Comparison of ENCODE assay signal across 24 mouse cellular contexts in genomic region chr9:68687251-68687874, GRCm38 (mm10). TPM values are rescaled to one million over a fixed set of nuclear protein-coding genes. Genes with fewer than 3 reads are reported as not detected.
DNase-seq lines count a peak whose midpoint lies in the region; ATAC-seq lines count a peak whose summit lies in the region.
"Had no signal": no experiment of that assay in that cellular context is flagged by ENCODE, and none has a peak within 500 bp of the region (broad histone marks: within the 10 kb centered on the region; RNA-seq: fewer than 3 reads in every experiment).

No protein-coding gene starts in this region.

- H3K9ac ChIP-seq in hindbrain, embryonic 14.5 days = peak overlapping the region; percentile 33; the same call in 1 of the 2 replicates
- no peak overlapping the region for H3K9ac ChIP-seq in hindbrain, embryonic 11.5 days (ENCODE audit: low read depth, low read length)
- H3K9ac ChIP-seq: forebrain, embryonic 13.5 days; hindbrain, embryonic 12.5 days; kidney, embryonic 15.5 days; liver, embryonic 12.5 days; liver, postnatal 0 days; neural tube, embryonic 13.5 days had no signal

- H3K4me1 ChIP-seq in hindbrain, embryonic 14.5 days (replicated peaks; ENCODE audit: control insufficient read depth, insufficient read depth, low read length) = peaks cover 34% of the 10 kb centered on the region
- H3K4me1 ChIP-seq in hindbrain, embryonic 11.5 days (replicated peaks; ENCODE audit: control insufficient read depth, insufficient read depth, low read length) = peaks cover 9% of the 10 kb centered on the region; the same call in 1 of the 2 replicates
- H3K4me1 ChIP-seq: liver, embryonic 12.5 days had no signal

- 0 out of 2 replicates have a peak overlapping the region, but pooled peaks have one; percentile 10 for H3K4me2 ChIP-seq in hindbrain, embryonic 14.5 days (replicated peaks)
- no peak overlapping the region for H3K4me2 ChIP-seq in hindbrain, embryonic 11.5 days (replicated peaks; ENCODE audit: low read depth, low read length)
- H3K4me2 ChIP-seq: forebrain, embryonic 13.5 days; hindbrain, embryonic 12.5 days; kidney, embryonic 15.5 days; liver, embryonic 12.5 days; neural tube, embryonic 13.5 days had no signal

- no peak overlapping the region for H3K27ac ChIP-seq in hindbrain, embryonic 14.5 days
- H3K27ac ChIP-seq in hindbrain, embryonic 11.5 days (ENCODE audit: low read depth, low read length) = no peak overlapping the region
- H3K27ac ChIP-seq: forebrain, embryonic 13.5 days; hindbrain, embryonic 12.5 days; kidney, embryonic 15.5 days; liver, embryonic 12.5 days; neural tube, embryonic 13.5 days had no signal

- H3K36me3 ChIP-seq in hindbrain, embryonic 14.5 days (replicated peaks; ENCODE audit: control insufficient read depth, insufficient read depth) = no peaks in the 10 kb centered on the region
- no peaks in the 10 kb centered on the region for H3K36me3 ChIP-seq in hindbrain, embryonic 11.5 days (ENCODE audit: control insufficient read depth, insufficient read depth, low read length)
- H3K36me3 ChIP-seq: hindbrain, embryonic 12.5 days; kidney, embryonic 15.5 days; liver, embryonic 12.5 days; neural tube, embryonic 13.5 days had no signal

- no peak for DNase-seq in hindbrain, embryonic 14.5 days (ENCODE audit: low spot score)
- no peak for DNase-seq in hindbrain, embryonic 11.5 days (ENCODE audit: low spot score)
- peak; percentile 30 to 31 for DNase-seq in left cerebral cortex, postnatal 14 days (ENCODE audit: low spot score in 2 of 2)
- no peak for DNase-seq in left cerebral cortex, adult 8-10 months (ENCODE audit: low spot score in 2 of 2)
- DNase-seq in right cerebral cortex, adult 18-20 months = peak; percentile 37
- no peak for DNase-seq in right cerebral cortex, postnatal 4 days
- DNase-seq in telencephalon, adult 2 months (ENCODE audit: low read depth, low spot score) = peak; percentile 62
- DNase-seq in ovary, adult 18-20 months (ENCODE audit: low spot score) = no peak
- DNase-seq: adrenal gland, postnatal 36 days; cerebellum, adult 8-10 months; cerebellum, postnatal 25 days; gastrocnemius, postnatal 14 days; heart, postnatal 14 days; kidney, adult 18-20 months; kidney, postnatal 25 days; liver, postnatal 0 days; lung, postnatal 36 days; thymus, postnatal 4 days had no signal

- 24% methylated on average over 10 of the region's 10 CpGs for WGBS in hindbrain, embryonic 14.5 days
- WGBS in hindbrain, embryonic 11.5 days = 42% methylated on average over 10 of the region's 10 CpGs

- no peaks in the 10 kb centered on the region for H3K27me3 ChIP-seq in hindbrain, embryonic 14.5 days (ENCODE audit: control insufficient read depth, insufficient read depth, low read length)
- H3K27me3 ChIP-seq in hindbrain, embryonic 11.5 days (ENCODE audit: control insufficient read depth, insufficient read depth, low read length) = no peaks in the 10 kb centered on the region
- H3K27me3 ChIP-seq: hindbrain, embryonic 12.5 days; kidney, embryonic 15.5 days had no signal

- ATAC-seq in hindbrain, embryonic 14.5 days (ENCODE audit: low FRiP score) = no peak
- no peak for ATAC-seq in hindbrain, embryonic 11.5 days (ENCODE audit: low FRiP score)
- ATAC-seq: CD4-positive, CD25-positive, alpha-beta regulatory T cell, adult 4 months; forebrain, embryonic 13.5 days; liver, embryonic 12.5 days; liver, postnatal 0 days had no signal

- no peaks in the 10 kb centered on the region for H3K9me3 ChIP-seq in hindbrain, embryonic 14.5 days (ENCODE audit: control insufficient read depth, low read length)
- no peaks in the 10 kb centered on the region for H3K9me3 ChIP-seq in hindbrain, embryonic 11.5 days (ENCODE audit: control insufficient read depth, low read length)
- H3K9me3 ChIP-seq: forebrain, embryonic 13.5 days; hindbrain, embryonic 12.5 days; kidney, embryonic 15.5 days; liver, embryonic 12.5 days; neural tube, embryonic 13.5 days had no signal

- intact Hi-C loops in left cerebral cortex, postnatal 14 days (cut with DNase I) = no loop called here

- H3K4me3 ChIP-seq in hindbrain, embryonic 14.5 days (replicated peaks; ENCODE audit: low read length) = no peak overlapping the region
- no peak overlapping the region for H3K4me3 ChIP-seq in hindbrain, embryonic 11.5 days (ENCODE audit: low read depth, low read length)
- H3K4me3 ChIP-seq: forebrain, embryonic 13.5 days; hindbrain, embryonic 12.5 days; kidney, embryonic 15.5 days; liver, embryonic 12.5 days; neural tube, embryonic 13.5 days had no signal

RNA-seq across cellular contexts. Expression of gene Rora, which starts 33.8 kb away (rescaled TPM):
- 22.0 and 28.1 TPM in 2 replicates for polyA plus RNA-seq in hindbrain, embryonic 14.5 days (2014; fragmentation: Nextera tagmentation; extraction: Ambion mirVana)
- 3.3 and 3.8 TPM in 2 replicates for polyA plus RNA-seq in hindbrain, embryonic 11.5 days (2014; fragmentation: Nextera tagmentation; extraction: Ambion mirVana)
- 10 to 100 TPM; 50.0 to 66.1 TPM for total RNA-seq in left cerebral cortex, postnatal 14 days (2021)
- total RNA-seq in left cerebral cortex, adult 8-10 months (2022) = 10 to 100 TPM; 63.5 to 74.1 (median 72.9) TPM

Comparison
In these comparisons a context has a peak if more than half of its experiments do, and no peak if none do; other contexts are left out.
1. DNase-seq: peak in left cerebral cortex, postnatal 14 days (2 of 2), right cerebral cortex, adult 18-20 months (single experiment) and telencephalon, adult 2 months (single experiment); none in hindbrain, embryonic 14.5 days (single experiment), hindbrain, embryonic 11.5 days (single experiment), left cerebral cortex, adult 8-10 months (0 of 2), right cerebral cortex, postnatal 4 days (single experiment) and ovary, adult 18-20 months (single experiment).